Mouse (Mus musculus) liver, embryonic 16.5 days (tissue): ENCODE measurements around the gene Pold2. TPM values are rescaled to one million over a fixed set of nuclear protein-coding genes. Genes with fewer than 3 reads are reported as not detected.

Source experiments
- ATAC-seq: fragments of 200-750 bp; cut with Nextera tagmentation; 2 replicates; pipeline ENCODE4 v1.8.0; 2017; ENCODE audit warnings: low read depth, mild to moderate bottlenecking, moderate number of reproducible peaks, moderate library complexity
- H3K27ac ChIP-seq: fragments of 300-500 bp; sonication (generic); 2 replicates; pipeline ENCODE4 v1.5.1; 2014; ENCODE audit warnings: mild to moderate bottlenecking, low read length
- H3K27me3 ChIP-seq: fragments of 300-500 bp; sonication (generic); 2 replicates; pipeline ENCODE4 v1.6.1; 2014; ENCODE audit warnings: low read depth, low read length, mixed read lengths; ENCODE audit not compliant: control insufficient read depth, insufficient read depth
- H3K36me3 ChIP-seq: fragments of 300-500 bp; sonication (generic); 2 replicates; pipeline ENCODE4 v1.6.1; 2014; ENCODE audit warnings: mild to moderate bottlenecking; ENCODE audit not compliant: control insufficient read depth, insufficient read depth
- H3K4me1 ChIP-seq: fragments of 300-500 bp; sonication (generic); 2 replicates; pipeline ENCODE4 v1.6.1; 2014; ENCODE audit warnings: low read depth, low read length, mixed read lengths; ENCODE audit not compliant: control insufficient read depth
- H3K4me2 ChIP-seq: fragments of 300-500 bp; sonication (generic); 2 replicates; pipeline ENCODE4 v1.6.1; 2014; ENCODE audit warnings: low read depth, low read length, mixed read lengths
- H3K4me3 ChIP-seq: fragments of 300-500 bp; sonication (generic); 2 replicates; pipeline ENCODE4 v1.5.1; 2014; ENCODE audit warnings: low read depth, mild to moderate bottlenecking, low read length
- H3K9ac ChIP-seq: fragments of 300-500 bp; sonication (generic); 2 replicates; pipeline ENCODE4 v1.6.1; 2014; ENCODE audit warnings: low read depth, low read length
- H3K9me3 ChIP-seq: fragments of 300-500 bp; sonication (generic); replicated peaks from 2 replicates; pipeline ENCODE4 v1.6.1; 2016; ENCODE audit warnings: low read length; ENCODE audit not compliant: control insufficient read depth
- WGBS: fragments of 180-500 bp; shearing (Covaris S2); extraction: QIAGEN DNeasy Blood & Tissue Kit; methylation state at CpG from one replicate; pipeline ENCODE4 v1.1.7; 2014; ENCODE audit not compliant: insufficient replicate concordance; 5-methylcytosine and 5-hydroxymethylcytosine counted together
- polyA plus RNA-seq: library from polyadenylated mRNA; unstranded; fragments of >200 nt; fragmentation: Nextera tagmentation; extraction: Ambion mirVana; gene quantifications from 2 replicates; pipeline ENCODE4 v1.2.1, GENCODE M21; 2015

The Pold2 gene
- polyA plus RNA-seq, 1 experiment from 2014 or later, result 51.8 TPM

DNA sequence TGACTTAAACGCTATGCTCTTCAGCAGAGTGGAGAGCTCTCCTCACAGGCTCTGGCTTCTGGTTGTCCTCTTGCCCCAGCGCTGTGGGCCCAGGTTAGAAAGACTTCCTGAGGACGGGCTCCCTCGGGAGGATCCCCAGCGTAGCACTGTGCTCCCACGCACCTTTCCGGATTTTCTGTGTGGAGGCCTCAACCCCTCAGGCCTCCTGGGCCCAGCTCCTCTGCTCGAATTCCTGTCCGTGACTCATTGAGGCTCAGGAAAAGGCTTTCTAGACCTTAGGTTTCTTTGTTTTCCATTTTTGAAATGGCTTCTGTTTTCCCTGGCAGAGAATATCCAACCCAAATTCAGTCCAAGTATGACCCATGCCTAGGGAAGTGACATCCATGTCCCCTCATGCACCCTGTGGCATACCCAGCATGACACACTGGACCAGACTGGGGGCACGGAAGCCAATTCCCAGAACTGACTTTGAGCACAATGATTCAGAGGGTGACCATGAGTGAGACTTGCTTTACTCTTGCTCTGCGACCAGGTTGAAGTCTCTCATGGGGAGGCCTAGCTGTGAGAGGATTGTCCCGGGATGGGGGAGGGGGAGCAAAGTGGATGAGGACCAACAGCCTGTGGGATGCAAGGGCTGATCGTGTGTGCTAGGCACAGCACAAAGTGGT, 18.1 kb downstream of the Pold2 start:
- H3K36me3 ChIP-seq, result no peaks in the 10 kb centered on the region
- WGBS, result 57% methylated on average over 13 of the region's 13 CpGs
- H3K27me3 ChIP-seq, result peaks cover 27% of the 10 kb centered on the region
- no peak overlapping the region for H3K4me3 ChIP-seq
- no peak for ATAC-seq
- no peaks in the 10 kb centered on the region for H3K4me1 ChIP-seq
- no peaks in the 10 kb centered on the region for H3K9me3 ChIP-seq
- H3K27ac ChIP-seq, result no peak overlapping the region
- H3K9ac ChIP-seq, result no peak overlapping the region
- H3K4me2 ChIP-seq, result no peak overlapping the region

DNA sequence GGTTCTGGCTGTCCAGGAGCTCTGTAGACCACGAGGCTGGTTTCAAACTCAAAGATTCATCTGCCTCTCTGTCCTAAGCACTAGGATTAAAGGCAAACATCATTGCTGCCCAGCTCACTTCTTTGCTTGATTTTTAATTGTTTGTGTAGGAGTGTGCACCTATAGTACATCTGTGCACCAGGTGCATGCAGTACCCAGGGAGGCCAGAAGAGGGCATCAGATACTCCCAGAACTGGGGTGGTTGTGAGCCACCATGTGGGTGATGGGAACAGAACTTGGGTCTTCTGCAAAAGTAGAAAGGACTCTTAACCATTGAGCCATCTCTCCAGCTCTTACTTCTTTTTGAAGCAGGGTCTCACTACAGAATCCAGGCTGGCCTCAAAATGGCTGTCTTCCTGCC, 19.4 kb downstream of the Pold2 start:
- H3K9ac ChIP-seq, result no peak overlapping the region
- H3K4me3 ChIP-seq, result no peak overlapping the region
- no peaks in the 10 kb centered on the region for H3K9me3 ChIP-seq
- no peak overlapping the region for H3K4me2 ChIP-seq
- no peaks in the 10 kb centered on the region for H3K4me1 ChIP-seq
- no peaks in the 10 kb centered on the region for H3K36me3 ChIP-seq
- ATAC-seq, result no peak
- no peak overlapping the region for H3K27ac ChIP-seq
- 50% methylated on average over 1 of the region's 1 CpGs for WGBS
- peaks cover 27% of the 10 kb centered on the region for H3K27me3 ChIP-seq

DNA sequence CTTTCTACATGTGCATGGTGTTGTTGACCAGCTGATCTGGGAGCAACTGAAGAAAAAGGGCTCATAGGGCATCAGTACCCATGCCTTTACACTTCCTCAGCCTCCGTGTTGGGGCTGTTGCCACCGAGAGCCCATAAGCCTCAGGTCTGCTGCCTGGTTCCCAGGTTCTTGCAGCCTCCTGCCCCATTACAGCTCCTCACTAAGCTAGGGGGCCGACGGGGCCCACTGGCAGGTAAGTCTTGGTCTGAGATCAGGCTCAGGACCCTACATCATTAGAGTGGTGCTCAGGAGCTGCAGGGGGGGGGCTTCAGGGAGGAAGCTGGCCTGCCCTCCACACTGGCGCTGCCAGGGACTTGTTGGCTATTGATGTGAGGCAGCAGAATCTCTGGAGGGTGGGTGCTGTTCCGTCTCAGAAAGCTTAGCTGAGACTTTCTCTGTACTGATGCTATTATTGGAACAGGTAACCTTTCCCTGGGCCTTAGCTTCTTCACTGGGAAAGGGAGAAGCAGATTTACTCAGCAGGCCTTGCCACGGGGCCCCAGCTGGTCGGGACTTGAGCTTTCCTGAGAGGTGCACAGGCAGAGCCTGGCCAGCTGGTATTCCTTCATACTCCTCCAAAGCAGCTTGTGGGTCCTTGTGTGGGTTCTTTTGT, 21.5 kb downstream of the Pold2 start:
- Histone ChIP-seq H3K36me3 (no peaks in the 10 kb centered on the region), H3K27ac (no peak overlapping the region), H3K9me3 (no peaks in the 10 kb centered on the region), H3K4me3 (no peak overlapping the region), H3K4me1 (no peaks in the 10 kb centered on the region), H3K4me2 (no peak overlapping the region), H3K27me3 (peaks cover 11% of the 10 kb centered on the region), H3K9ac (no peak overlapping the region)
- 60% methylated on average over 8 of the region's 8 CpGs for WGBS
- no peak for ATAC-seq

DNA sequence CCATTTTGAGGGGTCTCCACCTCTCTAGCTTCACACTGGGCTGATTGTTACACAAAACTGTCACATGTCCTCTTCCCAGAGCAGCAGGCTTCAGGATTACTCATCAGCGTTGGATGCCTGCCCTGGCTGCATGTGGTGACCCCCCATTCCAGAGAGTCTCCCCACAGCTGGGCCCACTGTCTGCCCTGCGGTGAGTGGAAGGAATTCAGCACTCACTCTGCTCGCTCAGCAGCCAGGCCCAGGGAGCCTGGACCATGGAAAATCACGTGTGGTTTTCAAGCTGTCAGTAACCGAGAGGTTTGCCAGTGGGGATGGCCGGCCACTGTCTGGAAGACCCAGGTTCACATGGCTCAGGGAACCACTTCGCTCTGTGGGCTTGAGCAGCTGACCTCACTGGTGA, 22.2 kb downstream of the Pold2 start:
- no peak for ATAC-seq
- no peak overlapping the region for H3K4me3 ChIP-seq
- no peaks in the 10 kb centered on the region for H3K9me3 ChIP-seq
- no peak overlapping the region for H3K27ac ChIP-seq
- no peaks in the 10 kb centered on the region for H3K36me3 ChIP-seq
- H3K4me1 ChIP-seq, result no peaks in the 10 kb centered on the region
- H3K4me2 ChIP-seq, result no peak overlapping the region
- WGBS, result 50% methylated on average over 7 of the region's 7 CpGs
- peaks cover 4% of the 10 kb centered on the region for H3K27me3 ChIP-seq
- H3K9ac ChIP-seq, result no peak overlapping the region

DNA sequence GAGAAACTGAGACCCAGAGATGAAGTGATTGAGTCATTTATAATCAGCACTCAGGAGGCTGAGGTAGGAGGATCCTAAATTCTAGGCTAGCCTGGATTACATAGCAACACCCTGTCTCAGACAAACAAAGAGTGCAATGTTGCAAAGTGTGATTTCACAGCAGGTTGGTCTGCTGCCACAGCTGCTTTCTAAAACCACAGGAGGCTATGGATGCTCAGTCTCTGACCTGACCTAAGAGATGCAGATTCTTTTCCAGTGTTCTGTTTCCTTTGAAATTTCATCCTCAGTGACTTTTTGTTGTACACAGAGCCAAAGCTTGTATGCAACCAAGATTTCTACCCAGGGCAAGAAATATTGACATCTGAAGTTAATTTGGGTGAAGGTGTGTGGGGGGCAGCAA, 22.6 kb downstream of the Pold2 start:
- no peak overlapping the region for H3K4me3 ChIP-seq
- H3K9me3 ChIP-seq, result no peaks in the 10 kb centered on the region
- no peak for ATAC-seq
- H3K4me2 ChIP-seq, result no peak overlapping the region
- no peak overlapping the region for H3K27ac ChIP-seq
- H3K27me3 ChIP-seq, result no peaks in the 10 kb centered on the region
- H3K9ac ChIP-seq, result no peak overlapping the region
- no peaks in the 10 kb centered on the region for H3K36me3 ChIP-seq
- no peaks in the 10 kb centered on the region for H3K4me1 ChIP-seq

DNA sequence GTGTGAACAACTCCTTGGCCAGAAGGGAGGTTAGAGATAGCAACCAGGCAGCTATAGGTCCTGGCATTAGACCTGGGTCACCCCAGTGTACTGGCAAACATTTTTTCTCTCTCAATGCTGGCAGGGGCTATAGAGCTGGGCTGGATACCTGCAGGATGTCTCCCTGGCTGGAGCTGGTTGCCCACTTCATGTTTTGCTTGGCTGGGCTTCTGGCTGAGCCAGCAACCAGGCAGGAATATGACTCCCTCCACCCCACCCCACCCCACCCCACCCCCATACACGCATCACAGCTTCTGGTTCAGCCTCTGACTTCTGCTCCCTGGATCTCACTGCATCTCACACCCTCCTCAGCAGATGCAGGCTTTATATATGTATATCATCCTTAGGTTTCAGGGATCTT, 25.8 kb downstream of the Pold2 start:
- no peaks in the 10 kb centered on the region for H3K36me3 ChIP-seq
- H3K27ac ChIP-seq, result no peak overlapping the region
- H3K9me3 ChIP-seq, result no peaks in the 10 kb centered on the region
- no peaks in the 10 kb centered on the region for H3K4me1 ChIP-seq
- no peak for ATAC-seq
- no peak overlapping the region for H3K4me2 ChIP-seq
- no peak overlapping the region for H3K4me3 ChIP-seq
- no peaks in the 10 kb centered on the region for H3K27me3 ChIP-seq
- no peak overlapping the region for H3K9ac ChIP-seq
- WGBS, result 41% methylated on average over 1 of the region's 1 CpGs

DNA sequence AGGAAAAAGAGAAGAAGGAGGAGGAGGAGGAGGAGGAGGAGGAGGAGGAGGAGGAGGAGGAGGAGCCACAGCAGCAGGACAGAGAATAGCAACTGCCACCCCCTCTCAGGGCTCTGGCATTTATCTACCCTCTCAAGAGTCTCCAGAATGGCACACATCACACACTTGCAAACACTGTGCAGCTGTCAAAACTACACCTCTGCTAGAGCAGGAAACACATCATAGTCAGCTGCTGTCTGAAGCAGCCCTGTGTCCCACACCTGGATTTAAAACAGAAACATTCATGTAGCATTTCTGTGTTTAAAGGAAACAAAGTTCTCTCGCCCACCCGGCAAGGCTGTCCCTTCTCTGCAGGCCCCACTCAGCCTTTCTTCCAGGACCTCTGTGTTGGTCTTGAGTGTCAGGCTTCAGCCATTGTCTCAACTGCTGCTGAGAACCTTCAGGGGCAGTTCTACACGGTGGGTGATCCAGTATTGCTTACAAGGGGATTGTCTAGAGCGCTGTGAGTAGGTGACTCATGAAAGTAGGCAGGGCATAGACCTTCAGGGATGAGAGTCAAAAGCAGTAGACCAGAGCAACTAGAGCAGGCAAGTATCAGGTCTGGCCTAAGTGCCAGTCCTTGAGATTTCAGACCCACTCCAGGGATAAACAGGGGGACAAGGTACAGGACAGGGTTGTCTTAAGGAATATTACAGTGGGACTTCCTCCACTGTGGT, 26.9 kb downstream of the Pold2 start:
- Histone ChIP-seq H3K27me3 (no peaks in the 10 kb centered on the region), H3K9ac (no peak overlapping the region), H3K36me3 (no peaks in the 10 kb centered on the region), H3K4me2 (no peak overlapping the region), H3K4me3 (no peak overlapping the region), H3K4me1 (no peaks in the 10 kb centered on the region), H3K27ac (no peak overlapping the region), H3K9me3 (no peaks in the 10 kb centered on the region)
- WGBS, result 53% methylated on average over 4 of the region's 4 CpGs
- no peak for ATAC-seq

DNA sequence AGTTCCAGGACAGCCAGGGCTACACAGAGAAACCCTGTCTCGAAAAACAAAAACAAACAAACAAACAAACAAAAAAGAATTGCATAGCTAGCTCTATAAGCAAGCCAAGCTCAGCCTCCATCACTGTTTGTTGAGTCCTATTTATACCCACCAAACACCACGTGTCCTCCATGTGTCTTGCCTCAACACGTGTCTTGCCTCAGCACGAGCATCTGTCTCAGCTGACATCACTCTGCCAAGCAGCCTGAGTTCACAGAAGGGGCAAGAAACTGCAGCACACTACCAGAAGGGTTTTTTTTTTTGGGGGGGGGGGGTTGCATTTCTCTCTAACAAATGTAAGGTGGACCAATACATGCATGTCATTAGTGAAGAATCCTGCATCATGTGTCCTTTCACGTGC, 27.6 kb downstream of the Pold2 start:
- ATAC-seq, result no peak
- H3K4me1 ChIP-seq, result no peaks in the 10 kb centered on the region
- H3K4me3 ChIP-seq, result no peak overlapping the region
- no peaks in the 10 kb centered on the region for H3K27me3 ChIP-seq
- WGBS, result 41% methylated on average over 5 of the region's 5 CpGs
- no peaks in the 10 kb centered on the region for H3K9me3 ChIP-seq
- no peaks in the 10 kb centered on the region for H3K36me3 ChIP-seq
- H3K27ac ChIP-seq, result no peak overlapping the region
- no peak overlapping the region for H3K9ac ChIP-seq
- H3K4me2 ChIP-seq, result no peak overlapping the region

DNA sequence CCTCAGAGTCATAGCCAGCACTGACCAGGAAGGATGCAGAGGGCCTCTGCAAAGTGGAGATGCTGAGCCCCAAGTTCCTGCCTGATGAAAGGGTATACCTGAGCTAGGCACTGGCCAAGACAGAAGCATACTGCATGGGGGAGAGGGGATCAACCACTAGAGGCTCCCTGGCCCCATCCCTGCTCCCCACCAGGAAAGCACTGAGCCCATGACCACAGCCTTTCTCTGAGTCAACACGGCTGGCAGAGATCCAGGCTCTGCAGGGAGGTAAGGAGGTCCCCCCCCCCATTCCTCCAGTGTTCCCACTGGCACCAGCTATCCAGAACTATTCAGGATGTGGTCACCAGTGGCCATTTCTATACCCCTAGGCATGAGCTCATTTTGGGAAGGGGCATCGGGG, 28.8 kb downstream of the Pold2 start:
- Histone ChIP-seq H3K9ac (no peak overlapping the region), H3K27me3 (no peaks in the 10 kb centered on the region), H3K27ac (no peak overlapping the region), H3K9me3 (no peaks in the 10 kb centered on the region), H3K4me3 (no peak overlapping the region), H3K36me3 (no peaks in the 10 kb centered on the region), H3K4me2 (no peak overlapping the region), H3K4me1 (no peaks in the 10 kb centered on the region)
- 29% methylated on average over 2 of the region's 2 CpGs for WGBS
- ATAC-seq, result no peak
